Mouse (Mus musculus) lung, embryonic 16.5 days (tissue): Measurements from ENCODE around the gene Cdkal1. TPM values are rescaled to one million over a fixed set of nuclear protein-coding genes. Genes with fewer than 3 reads are reported as not detected.

ENCODE experiments used
- ATAC-seq: fragments of 200-750 bp; cut with Nextera tagmentation; 2 replicates; pipeline ENCODE4 v1.8.0; 2017; ENCODE audit warnings: low read depth, mild to moderate bottlenecking, moderate library complexity
- H3K27ac ChIP-seq: fragments of 300-500 bp; sonication (generic); 2 replicates; pipeline ENCODE4 v1.5.1; 2014; ENCODE audit warnings: mild to moderate bottlenecking, control low read depth, low read length
- H3K27me3 ChIP-seq: fragments of 300-500 bp; sonication (generic); 2 replicates; pipeline ENCODE4 v1.6.1; 2014; ENCODE audit warnings: low read depth, low read length, mixed read lengths; ENCODE audit not compliant: control insufficient read depth, insufficient read depth
- H3K36me3 ChIP-seq: fragments of 300-500 bp; sonication (generic); 2 replicates; pipeline ENCODE4 v1.6.1; 2014; ENCODE audit warnings: low read length; ENCODE audit not compliant: control insufficient read depth, insufficient read depth
- H3K4me1 ChIP-seq: fragments of 300-500 bp; sonication (generic); replicated peaks from 2 replicates; pipeline ENCODE4 v1.6.1; 2014; ENCODE audit warnings: low read length, mixed read lengths; ENCODE audit not compliant: control insufficient read depth, insufficient read depth
- H3K4me2 ChIP-seq: fragments of 300-500 bp; sonication (generic); 2 replicates; pipeline ENCODE4 v1.6.1; 2014; ENCODE audit warnings: low read depth, low read length, control low read depth
- H3K4me3 ChIP-seq: fragments of 300-500 bp; sonication (generic); 2 replicates; pipeline ENCODE4 v1.5.1; 2014; ENCODE audit warnings: mild to moderate bottlenecking, low read length, control low read depth
- H3K9ac ChIP-seq: fragments of 300-500 bp; sonication (generic); 2 replicates; pipeline ENCODE4 v1.6.1; 2014; ENCODE audit warnings: low read length, control low read depth
- H3K9me3 ChIP-seq: fragments of 300-500 bp; sonication (generic); 2 replicates; pipeline ENCODE4 v1.6.1; 2016; ENCODE audit warnings: low read length; ENCODE audit not compliant: control insufficient read depth
- WGBS: fragments of 180-500 bp; shearing (Covaris S2); extraction: QIAGEN DNeasy Blood & Tissue Kit; methylation state at CpG from one replicate; pipeline ENCODE4 v1.1.7; 2014; 5-methylcytosine and 5-hydroxymethylcytosine counted together
- polyA plus RNA-seq: library from polyadenylated mRNA; unstranded; fragments of >200 nt; fragmentation: Nextera tagmentation; extraction: Ambion mirVana; gene quantifications from 2 replicates; pipeline ENCODE4 v1.2.1, GENCODE M21; 2015

Gene Cdkal1
- polyA plus RNA-seq, 1 experiment from 2014 or later: 32.1 TPM

GRCm38 (mm10) chr13:29838409-29839047 lies 16.9 kb downstream of the Cdkal1 start:
- Histone ChIP-seq H3K36me3 (peaks cover 2% of the 10 kb centered on the region; the same call in 1 of the 2 replicates), H3K4me3 (no peak overlapping the region), H3K27ac (no peak overlapping the region), H3K4me1 (no peaks in the 10 kb centered on the region), H3K27me3 (no peaks in the 10 kb centered on the region), H3K4me2 (no peak overlapping the region), H3K9me3 (no peaks in the 10 kb centered on the region), H3K9ac (no peak overlapping the region)
- WGBS: 50% methylated on average over 5 of the region's 5 CpGs
- peak; percentile 38; the same call in 1 of the 2 replicates for ATAC-seq

- H3K27ac ChIP-seq: no peak overlapping the region
- WGBS: 23% methylated on average over 4 of the region's 4 CpGs
- H3K36me3 ChIP-seq: peaks cover 2% of the 10 kb centered on the region; the same call in 1 of the 2 replicates
- no peak overlapping the region for H3K4me2 ChIP-seq
- no peaks in the 10 kb centered on the region for H3K9me3 ChIP-seq
- H3K4me3 ChIP-seq: no peak overlapping the region
- no peak for ATAC-seq
- H3K27me3 ChIP-seq: no peaks in the 10 kb centered on the region
- no peak overlapping the region for H3K9ac ChIP-seq
- H3K4me1 ChIP-seq: no peaks in the 10 kb centered on the region
These were observed 20.3 kb downstream of the Cdkal1 start for GRCm38 (mm10) chr13:29835170-29835569.

GRCm38 (mm10) chr13:29833751-29834150 lies 21.7 kb downstream of the Cdkal1 start:
- ATAC-seq: no peak
- 76% methylated on average over 8 of the region's 8 CpGs for WGBS

GRCm38 (mm10) chr13:29831126-29831525 lies 24.3 kb downstream of the Cdkal1 start:
- no peak overlapping the region for H3K27ac ChIP-seq
- no peak overlapping the region for H3K4me3 ChIP-seq
- H3K36me3 ChIP-seq: no peaks in the 10 kb centered on the region
- 63% methylated on average over 4 of the region's 4 CpGs for WGBS
- H3K4me2 ChIP-seq: no peak overlapping the region
- H3K9me3 ChIP-seq: no peaks in the 10 kb centered on the region
- H3K4me1 ChIP-seq: no peaks in the 10 kb centered on the region; the same call in 1 of the 2 replicates
- no peak for ATAC-seq
- no peak overlapping the region for H3K9ac ChIP-seq
- H3K27me3 ChIP-seq: no peaks in the 10 kb centered on the region

More at GRCm38 (mm10) chr13:29833751-29834150, 21.7 kb downstream of the Cdkal1 start:
- Histone ChIP-seq H3K9me3 (no peaks in the 10 kb centered on the region), H3K4me3 (no peak overlapping the region), H3K27ac (no peak overlapping the region), H3K36me3 (peaks cover 2% of the 10 kb centered on the region; the same call in 1 of the 2 replicates), H3K9ac (no peak overlapping the region), H3K4me2 (no peak overlapping the region), H3K27me3 (no peaks in the 10 kb centered on the region), H3K4me1 (no peaks in the 10 kb centered on the region)

GRCm38 (mm10) chr13:29828032-29828431 lies 27.4 kb downstream of the Cdkal1 start:
- Histone ChIP-seq H3K9me3 (no peaks in the 10 kb centered on the region), H3K27ac (no peak overlapping the region), H3K27me3 (no peaks in the 10 kb centered on the region), H3K9ac (no peak overlapping the region), H3K4me2 (no peak overlapping the region), H3K4me3 (no peak overlapping the region), H3K4me1 (peaks cover 7% of the 10 kb centered on the region; the same call in 1 of the 2 replicates), H3K36me3 (no peaks in the 10 kb centered on the region)
- ATAC-seq: no peak
- 54% methylated on average over 1 of the region's 1 CpGs for WGBS

GRCm38 (mm10) chr13:29826469-29826868 lies 29.0 kb downstream of the Cdkal1 start:
- 30% methylated on average over 2 of the region's 2 CpGs for WGBS
- peak; percentile 76 for ATAC-seq
- H3K27ac ChIP-seq: no peak overlapping the region

GRCm38 (mm10) chr13:29826041-29826440 lies 29.4 kb downstream of the Cdkal1 start:
- H3K9me3 ChIP-seq: no peaks in the 10 kb centered on the region
- no peak for ATAC-seq
- H3K4me1 ChIP-seq: peaks cover 7% of the 10 kb centered on the region; the same call in 1 of the 2 replicates
- H3K9ac ChIP-seq: no peak overlapping the region
- H3K27me3 ChIP-seq: no peaks in the 10 kb centered on the region
- H3K27ac ChIP-seq: no peak overlapping the region
- no peak overlapping the region for H3K4me3 ChIP-seq
- H3K36me3 ChIP-seq: no peaks in the 10 kb centered on the region
- no peak overlapping the region for H3K4me2 ChIP-seq

More at GRCm38 (mm10) chr13:29826469-29826868, 29.0 kb downstream of the Cdkal1 start:
- H3K9me3 ChIP-seq: no peaks in the 10 kb centered on the region
- H3K27me3 ChIP-seq: no peaks in the 10 kb centered on the region
- no peak overlapping the region for H3K4me2 ChIP-seq
- no peak overlapping the region for H3K9ac ChIP-seq
- H3K4me3 ChIP-seq: no peak overlapping the region
- no peaks in the 10 kb centered on the region for H3K36me3 ChIP-seq
- H3K4me1 ChIP-seq: peaks cover 7% of the 10 kb centered on the region; the same call in 1 of the 2 replicates

GRCm38 (mm10) chr13:29824797-29825196 lies 30.7 kb downstream of the Cdkal1 start:
- Histone ChIP-seq H3K4me2 (no peak overlapping the region), H3K36me3 (no peaks in the 10 kb centered on the region), H3K27ac (no peak overlapping the region), H3K4me1 (peaks cover 7% of the 10 kb centered on the region; the same call in 1 of the 2 replicates), H3K9me3 (no peaks in the 10 kb centered on the region), H3K9ac (no peak overlapping the region), H3K4me3 (no peak overlapping the region), H3K27me3 (no peaks in the 10 kb centered on the region)
- no peak for ATAC-seq
- WGBS: 68% methylated on average over 4 of the region's 4 CpGs

GRCm38 (mm10) chr13:29824326-29824725 lies 31.1 kb downstream of the Cdkal1 start:
- no peak; the same call in 1 of the 2 replicates for ATAC-seq
- no peak overlapping the region for H3K27ac ChIP-seq

More at GRCm38 (mm10) chr13:29824326-29824725, 31.1 kb downstream of the Cdkal1 start:
- Histone ChIP-seq H3K9ac (no peak overlapping the region), H3K4me3 (no peak overlapping the region), H3K27me3 (no peaks in the 10 kb centered on the region), H3K36me3 (no peaks in the 10 kb centered on the region), H3K4me2 (no peak overlapping the region), H3K9me3 (no peaks in the 10 kb centered on the region), H3K4me1 (peaks cover 7% of the 10 kb centered on the region; the same call in 1 of the 2 replicates)
- 61% methylated on average over 8 of the region's 8 CpGs for WGBS
